Mouse (Mus musculus): ENCODE measurements around the gene Col7a1. TPM values are rescaled to one million over a fixed set of nuclear protein-coding genes. Genes with fewer than 3 reads are reported as not detected.

Col7a1 gene
- polyA plus RNA-seq (2017; shearing (Covaris generic)), result 1 to 10 TPM in 1 of 2 experiments, not detected in 1; 1.1 TPM

DNA sequence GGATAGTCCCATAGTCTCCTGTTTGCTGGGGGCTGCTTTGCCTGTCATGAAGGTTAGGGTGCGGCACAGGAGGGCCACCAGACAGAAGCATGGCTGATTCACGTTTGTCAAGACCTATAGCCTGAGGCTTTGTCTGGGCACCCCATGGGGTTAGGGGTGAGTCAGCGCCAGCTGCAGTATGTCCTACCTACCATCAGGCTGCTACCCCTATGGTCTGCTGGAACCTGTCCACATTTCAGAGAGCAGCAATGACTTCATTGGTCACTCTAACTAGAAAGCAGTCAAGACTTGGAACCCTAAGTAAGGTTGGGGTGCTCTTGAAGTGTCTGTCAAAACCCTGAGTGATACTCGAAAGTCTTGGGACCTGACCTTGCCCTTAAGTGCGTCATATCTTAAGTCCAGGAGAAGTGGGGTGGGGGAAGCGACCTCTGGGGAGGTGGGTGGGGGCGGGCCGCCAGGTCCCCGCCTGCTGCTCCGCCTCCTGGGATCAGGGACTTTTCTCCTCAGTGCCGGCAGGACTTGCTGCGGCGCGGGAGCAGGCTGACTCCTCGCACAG is at the start of gene Col7a1:
Col7a1 (plus strand) TSS at position 506 of the 556 bp plus-strand sequence.

GRCm38 (mm10) chr9:108914491-108914890 is 38.9 kb upstream of the Col7a1 start, which contains the start of gene Tmem89:
Tmem89 (plus strand) TSS chr9:108914619.

GRCm38 (mm10) chr9:108936418-108937364 is 16.7 kb upstream of the Col7a1 start, which contains the start of gene Uqcrc1:
Uqcrc1 (plus strand) TSS chr9:108936633.

DNA sequence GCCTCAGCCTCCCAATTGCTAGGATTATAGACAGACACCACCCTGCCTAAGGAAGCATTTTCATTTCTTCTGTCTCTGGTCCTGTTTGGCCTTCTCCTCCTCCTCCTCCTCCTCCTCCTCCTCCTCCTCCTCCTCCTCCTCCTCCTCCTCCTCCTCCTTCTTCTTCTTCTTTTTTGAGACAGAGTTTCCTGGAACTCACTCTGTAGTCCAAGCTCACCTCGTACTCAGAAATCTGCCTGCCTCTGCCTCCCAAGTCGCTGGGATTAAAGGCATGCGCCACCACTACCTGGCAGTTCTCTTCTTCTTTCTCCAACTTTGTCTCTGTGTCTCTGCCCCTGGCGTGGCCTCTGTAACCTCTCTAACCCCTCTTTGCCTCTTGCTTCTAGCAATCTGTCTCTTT is 32.3 kb downstream of the Col7a1 start, which contains the start of gene Ucn2:
Ucn2 (plus strand) TSS at position 301 of the 400 bp plus-strand sequence.

GRCm38 (mm10) chr9:108991428-108992084 is 38.2 kb downstream of the Col7a1 start, which contains the start of gene Pfkfb4:
Pfkfb4 (plus strand) TSS chr9:108991778.

Other genes with a start within 250 kb of the Col7a1 start
- 10 to 100 TPM; 11.2 to 15.5 TPM for gene Ip6k2, start 169.8 kb upstream of the Col7a1 start, polyA plus RNA-seq (2017; shearing (Covaris generic))
- 10 to 100 TPM in 1 of 2 experiments, 1 to 10 TPM in 1; 9.8 to 10.3 TPM for gene Nckipsd, start 145.2 kb upstream of the Col7a1 start, polyA plus RNA-seq (2017; shearing (Covaris generic))
- gene Celsr3, start 127.3 kb upstream of the Col7a1 start, polyA plus RNA-seq (2017; shearing (Covaris generic)), result under 1 TPM; 0.01 to 0.11 TPM
- 10 to 100 TPM; 16.8 to 17.6 TPM for gene Slc26a6, start 100.3 kb upstream of the Col7a1 start, polyA plus RNA-seq (2017; shearing (Covaris generic))
- gene Tmem89, start 39.0 kb upstream of the Col7a1 start, polyA plus RNA-seq (2017; shearing (Covaris generic)), result under 1 TPM in 1 of 2 experiments, not detected in 1; 0.23 TPM
- 100 to 1,000 TPM; 226 to 319 TPM for gene Uqcrc1, start 17.0 kb upstream of the Col7a1 start, polyA plus RNA-seq (2017; shearing (Covaris generic))
- not detected for gene Ucn2, start 32.4 kb downstream of the Col7a1 start, polyA plus RNA-seq (2017; shearing (Covaris generic))
- gene Pfkfb4, start 38.2 kb downstream of the Col7a1 start, polyA plus RNA-seq (2017; shearing (Covaris generic)), result 1 to 10 TPM; 1.3 to 3.7 TPM
- 1,000 to 10,000 TPM; 2,463 to 4,029 TPM for gene Shisa5, start 85.0 kb downstream of the Col7a1 start, polyA plus RNA-seq (2017; shearing (Covaris generic))
- 100 to 1,000 TPM in 1 of 2 experiments, 10 to 100 TPM in 1; 47.4 to 133 TPM for gene Trex1, start 106.1 kb downstream of the Col7a1 start, polyA plus RNA-seq (2017; shearing (Covaris generic))
- 10 to 100 TPM; 15.4 to 23.3 TPM for gene Atrip, start 120.5 kb downstream of the Col7a1 start, polyA plus RNA-seq (2017; shearing (Covaris generic))
- 10 to 100 TPM; 11.4 to 12.4 TPM for gene Ccdc51, start 128.9 kb downstream of the Col7a1 start, polyA plus RNA-seq (2017; shearing (Covaris generic))
- gene Tma7, start 129.0 kb downstream of the Col7a1 start, polyA plus RNA-seq (2017; shearing (Covaris generic)), result 100 to 1,000 TPM; 585 to 607 TPM
- gene Plxnb1, start 141.8 kb downstream of the Col7a1 start, polyA plus RNA-seq (2017; shearing (Covaris generic)), result 1 to 10 TPM in 1 of 2 experiments, under 1 TPM in 1; 0.79 to 1.5 TPM
- under 1 TPM in 1 of 2 experiments, not detected in 1; 0.45 TPM for gene Fbxw21, start 208.5 kb downstream of the Col7a1 start, polyA plus RNA-seq (2017; shearing (Covaris generic))
- not detected for gene Fbxw13, start 242.4 kb downstream of the Col7a1 start, polyA plus RNA-seq (2017; shearing (Covaris generic))

Data from activated CD4-positive, CD25-positive, alpha-beta regulatory T cell (primary cell).